Mouse (Mus musculus): ENCODE measurements at regions not wholly inside any gene's neighbourhood (a gene's known extent, or its start where the extent isn't known, plus 50 kb on each side); places are given as distances from the start of the nearest gene placed in this dataset.

- 96% methylated on average over 2 of the region's 2 CpGs for WGBS
- H3K36me3 ChIP-seq (ENCODE audit: insufficient read depth, low read length), result no peaks in the 10 kb centered on the region
- no peak for ATAC-seq (ENCODE audit: low FRiP score, low TSS enrichment)
- no peak overlapping the region for H3K9ac ChIP-seq (replicated peaks; ENCODE audit: low read length)
- H3K4me3 ChIP-seq (ENCODE audit: low read length), result no peak overlapping the region
- no peak overlapping the region for H3K4me2 ChIP-seq (replicated peaks; ENCODE audit: low read depth, low read length)
- H3K27ac ChIP-seq (ENCODE audit: low read length), result no peak overlapping the region
- no peaks in the 10 kb centered on the region for H3K9me3 ChIP-seq (ENCODE audit: low read length)
- H3K27me3 ChIP-seq (ENCODE audit: insufficient read depth, low read length), result no peaks in the 10 kb centered on the region
- H3K4me1 ChIP-seq (ENCODE audit: insufficient read depth, low read length), result no peaks in the 10 kb centered on the region
Observed at GRCm38 (mm10) chr8:115589076-115589475, 118.5 kb downstream of the Maf start.

GRCm38 (mm10) chr8:115584311-115584907 lies 123.2 kb downstream of the Maf start:
- WGBS, result 79% methylated on average over 8 of the region's 8 CpGs
- no peak for ATAC-seq (ENCODE audit: low FRiP score, low TSS enrichment)

GRCm38 (mm10) chr8:115583221-115583620 lies 124.4 kb downstream of the Maf start:
- H3K4me2 ChIP-seq (replicated peaks; ENCODE audit: low read depth, low read length), result no peak overlapping the region
- H3K4me3 ChIP-seq (ENCODE audit: low read length), result no peak overlapping the region
- H3K27me3 ChIP-seq (ENCODE audit: insufficient read depth, low read length), result no peaks in the 10 kb centered on the region
- H3K9ac ChIP-seq (replicated peaks; ENCODE audit: low read length), result no peak overlapping the region
- no peak overlapping the region for H3K27ac ChIP-seq (ENCODE audit: low read length)
- no peaks in the 10 kb centered on the region for H3K4me1 ChIP-seq (ENCODE audit: insufficient read depth, low read length)
- no peaks in the 10 kb centered on the region for H3K9me3 ChIP-seq (ENCODE audit: low read length)
- 92% methylated on average over 5 of the region's 5 CpGs for WGBS
- no peak for ATAC-seq (ENCODE audit: low FRiP score, low TSS enrichment)
- H3K36me3 ChIP-seq (ENCODE audit: insufficient read depth, low read length), result no peaks in the 10 kb centered on the region

More at GRCm38 (mm10) chr8:115584311-115584907, 123.2 kb downstream of the Maf start:
- Histone ChIP-seq H3K27ac (ENCODE audit: low read length) (no peak overlapping the region), H3K4me2 (replicated peaks; ENCODE audit: low read depth, low read length) (no peak overlapping the region), H3K4me3 (ENCODE audit: low read length) (no peak overlapping the region), H3K27me3 (ENCODE audit: insufficient read depth, low read length) (no peaks in the 10 kb centered on the region), H3K9me3 (ENCODE audit: low read length) (no peaks in the 10 kb centered on the region), H3K9ac (replicated peaks; ENCODE audit: low read length) (no peak overlapping the region), H3K36me3 (ENCODE audit: insufficient read depth, low read length) (no peaks in the 10 kb centered on the region), H3K4me1 (ENCODE audit: insufficient read depth, low read length) (no peaks in the 10 kb centered on the region)

- ATAC-seq (ENCODE audit: low FRiP score, low TSS enrichment), result no peak
- no peaks in the 10 kb centered on the region for H3K36me3 ChIP-seq (ENCODE audit: insufficient read depth, low read length)
- no peak overlapping the region for H3K27ac ChIP-seq (ENCODE audit: low read length)
- WGBS, result 84% methylated on average over 6 of the region's 6 CpGs
- no peak overlapping the region for H3K9ac ChIP-seq (replicated peaks; ENCODE audit: low read length)
- no peaks in the 10 kb centered on the region for H3K4me1 ChIP-seq (ENCODE audit: insufficient read depth, low read length)
- H3K27me3 ChIP-seq (ENCODE audit: insufficient read depth, low read length), result no peaks in the 10 kb centered on the region
- H3K9me3 ChIP-seq (ENCODE audit: low read length), result no peaks in the 10 kb centered on the region
- H3K4me3 ChIP-seq (ENCODE audit: low read length), result no peak overlapping the region
- no peak overlapping the region for H3K4me2 ChIP-seq (replicated peaks; ENCODE audit: low read depth, low read length)
Observed at GRCm38 (mm10) chr8:115581940-115582517, 125.6 kb downstream of the Maf start.

- H3K27ac ChIP-seq (ENCODE audit: low read length), result no peak overlapping the region
- H3K9ac ChIP-seq (replicated peaks; ENCODE audit: low read length), result no peak overlapping the region
- H3K4me1 ChIP-seq (ENCODE audit: insufficient read depth, low read length), result no peaks in the 10 kb centered on the region
- no peak overlapping the region for H3K4me2 ChIP-seq (replicated peaks; ENCODE audit: low read depth, low read length)
- no peak for ATAC-seq (ENCODE audit: low FRiP score, low TSS enrichment)
- 81% methylated on average over 7 of the region's 7 CpGs for WGBS
- no peaks in the 10 kb centered on the region for H3K9me3 ChIP-seq (ENCODE audit: low read length)
- H3K27me3 ChIP-seq (ENCODE audit: insufficient read depth, low read length), result no peaks in the 10 kb centered on the region
- no peaks in the 10 kb centered on the region for H3K36me3 ChIP-seq (ENCODE audit: insufficient read depth, low read length)
- no peak overlapping the region for H3K4me3 ChIP-seq (ENCODE audit: low read length)
Observed at GRCm38 (mm10) chr8:115568394-115568793, 139.2 kb downstream of the Maf start.

GRCm38 (mm10) chr8:115565768-115566167 lies 141.8 kb downstream of the Maf start:
- Histone ChIP-seq H3K36me3 (ENCODE audit: insufficient read depth, low read length) (no peaks in the 10 kb centered on the region), H3K4me1 (ENCODE audit: insufficient read depth, low read length) (no peaks in the 10 kb centered on the region; the same call in 1 of the 2 replicates), H3K9me3 (ENCODE audit: low read length) (no peaks in the 10 kb centered on the region), H3K27ac (ENCODE audit: low read length) (no peak overlapping the region), H3K4me2 (replicated peaks; ENCODE audit: low read depth, low read length) (no peak overlapping the region), H3K4me3 (ENCODE audit: low read length) (no peak overlapping the region), H3K9ac (replicated peaks; ENCODE audit: low read length) (no peak overlapping the region), H3K27me3 (ENCODE audit: insufficient read depth, low read length) (no peaks in the 10 kb centered on the region)
- WGBS, result 86% methylated on average over 5 of the region's 5 CpGs
- no peak for ATAC-seq (ENCODE audit: low FRiP score, low TSS enrichment)

- Histone ChIP-seq H3K36me3 (ENCODE audit: insufficient read depth, low read length) (no peaks in the 10 kb centered on the region), H3K4me2 (replicated peaks; ENCODE audit: low read depth, low read length) (no peak overlapping the region), H3K9ac (replicated peaks; ENCODE audit: low read length) (no peak overlapping the region), H3K9me3 (ENCODE audit: low read length) (no peaks in the 10 kb centered on the region), H3K27ac (ENCODE audit: low read length) (no peak overlapping the region), H3K4me1 (ENCODE audit: insufficient read depth, low read length) (no peaks in the 10 kb centered on the region; the same call in 1 of the 2 replicates), H3K27me3 (ENCODE audit: insufficient read depth, low read length) (no peaks in the 10 kb centered on the region), H3K4me3 (ENCODE audit: low read length) (no peak overlapping the region)
- no peak for ATAC-seq (ENCODE audit: low FRiP score, low TSS enrichment)
- WGBS, result 38% methylated on average over 4 of the region's 4 CpGs
Observed at GRCm38 (mm10) chr8:115562362-115562761, 145.2 kb downstream of the Maf start.

- Histone ChIP-seq H3K27me3 (ENCODE audit: insufficient read depth, low read length) (no peaks in the 10 kb centered on the region), H3K9ac (replicated peaks; ENCODE audit: low read length) (no peak overlapping the region), H3K4me3 (ENCODE audit: low read length) (no peak overlapping the region), H3K4me2 (replicated peaks; ENCODE audit: low read depth, low read length) (no peak overlapping the region), H3K4me1 (ENCODE audit: insufficient read depth, low read length) (no peaks in the 10 kb centered on the region; the same call in 1 of the 2 replicates), H3K9me3 (ENCODE audit: low read length) (no peaks in the 10 kb centered on the region), H3K27ac (ENCODE audit: low read length) (no peak overlapping the region), H3K36me3 (ENCODE audit: insufficient read depth, low read length) (no peaks in the 10 kb centered on the region)
- ATAC-seq (ENCODE audit: low FRiP score, low TSS enrichment), result no peak
- WGBS, result 64% methylated on average over 18 of the region's 18 CpGs
Observed at GRCm38 (mm10) chr8:115560985-115561916, 146.3 kb downstream of the Maf start.

- H3K4me1 ChIP-seq (ENCODE audit: insufficient read depth, low read length), result no peaks in the 10 kb centered on the region
- no peak overlapping the region for H3K4me3 ChIP-seq (ENCODE audit: low read length)
- no peaks in the 10 kb centered on the region for H3K27me3 ChIP-seq (ENCODE audit: insufficient read depth, low read length)
- no peak for ATAC-seq (ENCODE audit: low FRiP score, low TSS enrichment)
- H3K36me3 ChIP-seq (ENCODE audit: insufficient read depth, low read length), result no peaks in the 10 kb centered on the region
- no peak overlapping the region for H3K4me2 ChIP-seq (replicated peaks; ENCODE audit: low read depth, low read length)
- no peak overlapping the region for H3K27ac ChIP-seq (ENCODE audit: low read length)
- no peak overlapping the region for H3K9ac ChIP-seq (replicated peaks; ENCODE audit: low read length)
- WGBS, result 73% methylated on average over 5 of the region's 5 CpGs
- H3K9me3 ChIP-seq (ENCODE audit: low read length), result no peaks in the 10 kb centered on the region
Observed at GRCm38 (mm10) chr8:115555452-115555851, 152.1 kb downstream of the Maf start.

- Histone ChIP-seq H3K4me1 (ENCODE audit: insufficient read depth, low read length) (no peaks in the 10 kb centered on the region), H3K27me3 (ENCODE audit: insufficient read depth, low read length) (no peaks in the 10 kb centered on the region), H3K36me3 (ENCODE audit: insufficient read depth, low read length) (no peaks in the 10 kb centered on the region), H3K27ac (ENCODE audit: low read length) (no peak overlapping the region), H3K4me3 (ENCODE audit: low read length) (no peak overlapping the region), H3K4me2 (replicated peaks; ENCODE audit: low read depth, low read length) (no peak overlapping the region), H3K9ac (replicated peaks; ENCODE audit: low read length) (no peak overlapping the region), H3K9me3 (ENCODE audit: low read length) (no peaks in the 10 kb centered on the region)
- ATAC-seq (ENCODE audit: low FRiP score, low TSS enrichment), result no peak
- 84% methylated on average over 5 of the region's 5 CpGs for WGBS
Observed at GRCm38 (mm10) chr8:115554185-115554584, 153.4 kb downstream of the Maf start.

Data from kidney, embryonic 16.5 days (tissue).